Mouse (Mus musculus) common myeloid progenitor, adult 5-6 weeks (primary cell): ENCODE measurements around the gene Prpf8. TPM values are rescaled to one million over a fixed set of nuclear protein-coding genes. Genes with fewer than 3 reads are reported as not detected.
"Not testable (repeated sequence)": the region's sequence is repeated elsewhere in the genome, so short reads cannot be mapped to it uniquely, and the experiment has no call there.

Experiments used
- ATAC-seq: replicated peaks from 2 replicates; pipeline ENCODE4 v1.8.0; 2016; ENCODE audit warnings: low read depth, mild to moderate bottlenecking, moderate TSS enrichment, inconsistent platforms; ENCODE audit not compliant: poor library complexity, severe bottlenecking
- total RNA-seq: library from RNA; stranded (forward); fragments of 200-1000, 187-1606 nt; gene quantifications from 2 replicates; pipeline ENCODE4 v1.2.3, GENCODE M21; 2017

Gene Prpf8
- total RNA-seq, 1 experiment from 2014 or later, result 156 TPM

DNA sequence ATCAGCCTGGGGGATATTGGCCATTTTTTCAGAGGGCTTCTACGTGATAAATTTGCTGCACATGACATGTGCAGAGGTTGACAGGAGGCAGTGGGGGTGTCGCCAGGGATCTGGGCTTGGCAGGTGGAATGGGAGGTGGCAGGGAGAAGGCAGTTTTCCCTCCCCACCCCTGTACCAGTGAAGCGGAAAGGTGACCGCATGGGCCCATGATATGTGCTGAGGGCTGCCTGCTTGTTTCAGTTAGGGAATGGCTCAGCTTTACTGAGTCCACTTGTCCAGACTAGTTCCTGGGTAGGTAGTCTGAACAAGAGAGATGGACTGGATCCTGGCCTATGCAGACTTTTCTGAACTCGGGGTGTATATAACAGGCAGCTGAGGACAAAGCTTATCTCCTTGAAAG, 64.7 kb downstream of the Prpf8 start:
- no peak for ATAC-seq

DNA sequence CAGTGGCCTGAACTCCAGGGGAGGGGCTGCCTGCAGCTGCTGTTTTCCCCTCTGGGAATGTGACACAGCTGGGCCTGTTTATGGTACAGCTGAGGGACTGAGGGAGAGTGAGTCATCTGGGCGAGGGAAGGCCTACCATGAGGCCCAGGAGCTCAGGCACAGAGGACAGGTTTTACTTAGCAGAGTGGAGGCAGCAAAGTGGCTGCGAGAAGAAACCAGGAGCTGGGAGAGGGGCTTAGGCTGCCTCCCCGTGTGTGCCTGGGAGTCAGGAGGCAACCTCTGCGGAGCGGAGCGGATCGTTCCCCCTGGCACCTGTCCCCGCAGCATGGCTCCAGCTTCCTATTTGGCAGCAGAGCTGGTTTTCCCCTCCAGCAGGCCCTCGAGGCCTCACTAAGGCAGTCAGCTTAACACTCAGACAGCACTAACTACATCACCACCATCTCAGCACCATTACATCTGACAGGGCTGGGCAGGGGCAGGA, 65.4 kb downstream of the Prpf8 start:
- ATAC-seq, result no peak

DNA sequence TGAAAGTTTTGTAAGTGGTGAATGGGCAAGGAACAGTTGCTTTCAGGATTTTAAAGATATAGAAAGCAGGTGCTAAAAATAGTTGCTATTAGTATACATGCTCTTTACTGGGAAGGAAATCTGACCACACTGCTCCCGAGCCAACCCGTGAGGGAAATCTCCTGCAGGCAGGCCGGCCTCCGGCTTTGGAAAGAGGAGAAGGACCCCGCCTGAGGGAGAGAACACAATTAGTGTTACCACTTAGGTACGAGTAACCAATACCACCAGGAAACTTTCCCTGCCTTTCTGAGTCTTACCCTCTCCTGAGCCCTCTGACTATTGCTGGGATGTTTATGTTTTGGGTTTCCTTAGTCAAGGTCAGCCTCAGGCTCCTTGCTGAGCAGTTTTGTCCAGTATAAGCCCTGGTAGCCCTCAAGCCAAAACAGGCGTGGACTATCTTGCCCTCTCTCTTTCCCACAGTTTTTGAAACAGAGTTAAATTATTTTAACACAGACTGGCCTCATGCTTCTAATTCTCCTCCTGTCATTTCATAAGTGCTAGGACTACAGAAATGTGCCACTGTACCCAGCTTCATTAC, 66.4 kb downstream of the Prpf8 start:
- no peak for ATAC-seq

DNA sequence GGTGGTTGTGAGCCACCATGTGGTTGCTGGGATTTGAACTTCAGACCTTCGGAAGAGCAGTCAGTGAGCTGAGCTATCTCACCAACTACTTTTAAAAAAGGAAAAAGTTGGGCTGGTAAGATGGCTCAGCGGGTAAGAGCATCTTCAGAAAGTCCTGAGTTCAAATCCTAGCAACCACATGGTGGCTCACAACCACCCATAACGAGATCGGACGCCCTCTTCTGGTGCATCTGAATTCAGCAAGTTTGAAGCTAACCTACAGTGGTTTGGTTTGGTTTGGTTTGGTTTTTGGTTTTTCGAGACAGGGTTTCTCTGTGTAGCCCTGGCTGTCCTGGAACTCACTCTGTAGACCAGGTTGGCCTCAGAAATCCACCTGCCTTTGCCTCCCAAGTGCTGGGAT, 69.4 kb downstream of the Prpf8 start:
- not testable (repeated sequence) for ATAC-seq

DNA sequence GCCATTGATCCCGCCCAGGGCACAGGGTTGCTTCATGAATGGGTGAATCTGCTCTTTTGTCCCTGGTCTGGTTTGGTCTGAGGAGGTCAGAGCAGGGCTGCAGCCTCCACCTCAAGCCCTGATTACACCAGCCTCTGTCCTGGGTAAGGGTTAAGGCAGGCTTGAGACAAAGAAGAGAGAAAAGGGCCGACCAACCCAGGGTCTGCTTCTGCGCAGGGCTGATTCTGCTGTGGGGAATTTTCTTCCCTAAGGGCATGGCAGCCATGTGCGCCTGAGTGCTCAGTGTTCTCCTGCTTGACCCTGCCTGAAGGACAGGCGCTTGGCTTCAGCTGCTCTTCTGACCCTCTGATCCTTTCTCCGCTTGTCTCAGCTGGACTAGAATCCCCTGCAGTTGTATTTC, 70.5 kb downstream of the Prpf8 start:
- ATAC-seq, result no peak

DNA sequence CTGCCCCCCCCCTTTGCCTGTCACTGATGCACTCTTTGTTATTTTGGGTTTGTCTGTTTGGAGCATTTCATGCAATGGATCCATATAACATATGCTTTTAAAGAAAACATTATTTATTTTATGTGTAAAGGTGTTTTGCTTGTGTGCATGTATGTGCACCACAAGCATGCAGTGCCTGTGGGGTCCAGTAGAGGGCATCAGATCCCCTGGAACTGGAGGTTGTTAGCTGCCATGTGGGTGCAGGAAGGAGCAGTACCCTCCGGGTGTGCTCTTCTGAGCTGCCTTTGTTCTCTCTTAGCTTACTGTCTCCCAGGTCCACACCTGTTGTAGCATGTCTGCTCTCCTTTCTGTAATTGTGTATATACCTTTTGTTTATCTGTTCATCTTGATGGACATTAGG, 71.5 kb downstream of the Prpf8 start:
- ATAC-seq, result no peak

Other genes with a start within 250 kb of the Prpf8 start
- gene Rpa1, start 138.5 kb upstream of the Prpf8 start, total RNA-seq, result 139 and 158 TPM in 2 replicates
- gene Smyd4, start 138.4 kb upstream of the Prpf8 start, total RNA-seq, result 6.5 and 7.4 TPM in 2 replicates
- 76.0 and 77.8 TPM in 2 replicates for gene Serpinf1, start 64.1 kb upstream of the Prpf8 start, total RNA-seq
- gene Serpinf2, start 47.2 kb upstream of the Prpf8 start, total RNA-seq, result 0.32 TPM in 1 of 2 replicates, not detected in the other
- 8.4 and 8.6 TPM in 2 replicates for gene Wdr81, start 32.1 kb upstream of the Prpf8 start, total RNA-seq
- gene Tlcd2, start 25.1 kb upstream of the Prpf8 start, total RNA-seq, result 26.9 and 33.6 TPM in 2 replicates
- gene Rilp, start 23.3 kb downstream of the Prpf8 start, total RNA-seq, result 0.41 TPM in 1 of 2 replicates, not detected in the other
- 1.8 and 2.6 TPM in 2 replicates for gene Scarf1, start 26.7 kb downstream of the Prpf8 start, total RNA-seq
- gene Slc43a2, start 44.9 kb downstream of the Prpf8 start, total RNA-seq, result 6.1 and 14.4 TPM in 2 replicates
- 74.6 and 76.9 TPM in 2 replicates for gene Pitpna, start 101.3 kb downstream of the Prpf8 start, total RNA-seq
- 24.0 and 36.3 TPM in 2 replicates for gene Inpp5k, start 144.2 kb downstream of the Prpf8 start, total RNA-seq
- 19.5 and 22.3 TPM in 2 replicates for gene Myo1c, start 163.7 kb downstream of the Prpf8 start, total RNA-seq
- 38.9 and 51.4 TPM in 2 replicates for gene Crk, start 192.4 kb downstream of the Prpf8 start, total RNA-seq
- 384 and 653 TPM in 2 replicates for gene Ywhae, start 246.1 kb downstream of the Prpf8 start, total RNA-seq